Mouse (Mus musculus) heart, postnatal 0 days (tissue): ENCODE data around the gene Myadm. TPM values are rescaled to one million over a fixed set of nuclear protein-coding genes. Genes with fewer than 3 reads are reported as not detected.
A peak's percentile ranks its signal among the peaks of the same experiment; 100 is the strongest.

Experiments
- ATAC-seq: fragments of 200-750 bp; cut with Nextera tagmentation; 2 replicates; pipeline ENCODE4 v1.8.0; 2017; ENCODE audit warnings: low read depth, moderate number of reproducible peaks, moderate library complexity; ENCODE audit not compliant: insufficient read depth
- DNase-seq: peaks from one replicate; pipeline ENCODE4 v3.0.0-alpha.2; 2016; ENCODE audit warnings: low spot score
- H3K27ac ChIP-seq: fragments of 300-500 bp; sonication (generic); 2 replicates; pipeline ENCODE4 v1.5.1; 2014; ENCODE audit warnings: low read depth, mild to moderate bottlenecking
- H3K27me3 ChIP-seq: fragments of 300-500 bp; sonication (generic); 2 replicates; pipeline ENCODE4 v1.6.1; 2014; ENCODE audit warnings: low read length, mixed read lengths; ENCODE audit not compliant: control insufficient read depth, insufficient read depth
- H3K36me3 ChIP-seq: fragments of 300-500 bp; sonication (generic); replicated peaks from 2 replicates; pipeline ENCODE4 v1.6.1; 2014; ENCODE audit warnings: low read length, mixed read lengths; ENCODE audit not compliant: control insufficient read depth, insufficient read depth
- H3K4me1 ChIP-seq: fragments of 300-500 bp; sonication (generic); 2 replicates; pipeline ENCODE4 v1.6.1; 2014; ENCODE audit warnings: antibody characterized with exemption; ENCODE audit not compliant: control insufficient read depth, insufficient read depth
- H3K4me2 ChIP-seq: fragments of 300-500 bp; sonication (generic); 2 replicates; pipeline ENCODE4 v1.6.1; 2014; ENCODE audit warnings: low read depth, mild to moderate bottlenecking, low read length, moderate library complexity
- H3K4me3 ChIP-seq: fragments of 300-500 bp; sonication (generic); 2 replicates; pipeline ENCODE4 v1.5.1; 2014; ENCODE audit warnings: low read depth, low read length
- H3K9ac ChIP-seq: fragments of 300-500 bp; sonication (generic); replicated peaks from 2 replicates; pipeline ENCODE4 v1.6.1; 2014; ENCODE audit warnings: low read depth, low read length, mixed read lengths
- H3K9me3 ChIP-seq: fragments of 300-500 bp; sonication (generic); replicated peaks from 2 replicates; pipeline ENCODE4 v1.6.1; 2016; ENCODE audit warnings: low read length; ENCODE audit not compliant: control insufficient read depth
- CTCF ChIP-seq: IDR thresholded peaks from 2 replicates; pipeline ENCODE4 v1.5.1; 2016; ENCODE audit warnings: antibody characterized with exemption, control low read depth, low read depth
- EP300 ChIP-seq: IDR thresholded peaks from 2 replicates; pipeline ENCODE4 v1.6.1; 2016; ENCODE audit warnings: antibody characterized with exemption, low read depth
- WGBS: fragments of 180-500 bp; shearing (Covaris S2); extraction: QIAGEN DNeasy Blood & Tissue Kit; methylation state at CpG from one replicate; pipeline ENCODE4 v1.1.7; 2014; 5-methylcytosine and 5-hydroxymethylcytosine counted together
- polyA plus RNA-seq: library from polyadenylated mRNA; unstranded; fragments of >200 nt; fragmentation: Nextera tagmentation; extraction: Ambion mirVana; gene quantifications from 2 replicates; pipeline ENCODE4 v1.2.1, GENCODE M21; 2015
- total RNA-seq: library from RNA; depleted of rRNA; stranded (reverse); fragments of >200 nt; gene quantifications from 2 replicates; pipeline ENCODE4 v1.2.3, GENCODE M21; 2014; ENCODE audit warnings: low replicate concordance

Gene Myadm
- total and polyA plus RNA-seq, 2 experiments from 2014 or later, result 123 to 223 TPM

DNA sequence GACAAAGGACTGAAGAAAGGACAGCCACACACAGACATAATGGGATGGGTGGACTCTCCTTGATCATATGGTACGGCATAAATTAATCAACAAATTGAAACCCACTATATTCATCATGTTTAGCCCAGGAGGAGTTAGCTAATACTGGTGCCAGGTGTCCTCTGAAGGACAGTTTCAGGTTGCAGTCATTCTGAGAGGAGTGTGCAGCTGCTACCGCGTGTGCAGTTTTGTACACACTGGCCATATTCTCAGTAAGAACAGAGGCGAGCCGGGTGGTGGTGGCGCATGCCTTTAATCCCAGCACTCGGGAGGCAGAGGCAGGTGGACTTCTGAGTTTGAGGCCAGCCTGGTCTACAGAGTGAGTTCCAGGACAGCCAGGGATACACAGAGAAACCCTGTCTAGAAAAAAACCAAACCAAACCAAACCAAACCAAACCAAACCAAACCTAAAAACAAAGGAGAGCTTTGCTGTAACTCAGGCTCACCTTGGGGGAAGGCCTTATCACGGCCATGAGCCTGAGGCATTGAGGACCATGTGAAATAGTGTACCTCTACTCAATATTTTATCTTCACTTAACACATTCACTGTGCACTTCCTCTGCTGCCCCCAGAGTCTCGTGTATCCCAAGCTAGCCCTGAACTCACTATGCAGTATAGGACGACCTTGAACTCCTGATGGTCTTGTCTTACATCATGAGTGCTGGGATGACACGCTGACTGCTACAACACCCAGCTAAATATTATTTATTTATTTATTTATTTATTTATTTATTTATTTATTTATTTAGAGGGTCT, 5.6 kb upstream of the Myadm start:
- Histone ChIP-seq H3K9ac (no peak overlapping the region), H3K4me1 (peaks cover 8% of the 10 kb centered on the region), H3K27ac (no peak overlapping the region), H3K4me3 (no peak overlapping the region), H3K36me3 (no peaks in the 10 kb centered on the region), H3K9me3 (no peaks in the 10 kb centered on the region), H3K27me3 (no peaks in the 10 kb centered on the region), H3K4me2 (no peak overlapping the region)
- TF ChIP-seq EP300 (no peak), CTCF (no peak)
- ATAC-seq (no peak), DNase-seq (no peak)
- WGBS, result 81% methylated on average over 11 of the region's 11 CpGs

- Histone ChIP-seq H3K4me2 (no peak overlapping the region), H3K4me1 (peaks cover 8% of the 10 kb centered on the region), H3K4me3 (no peak overlapping the region), H3K36me3 (no peaks in the 10 kb centered on the region), H3K9me3 (no peaks in the 10 kb centered on the region), H3K27ac (no peak overlapping the region), H3K9ac (no peak overlapping the region), H3K27me3 (no peaks in the 10 kb centered on the region)
- TF ChIP-seq CTCF (no peak), EP300 (no peak)
- 78% methylated on average over 10 of the region's 10 CpGs for WGBS
- DNase-seq (no peak), ATAC-seq (no peak)
These were observed 4.3 kb upstream of the Myadm start for GRCm38 (mm10) chr7:3284604-3285003.

- ATAC-seq (no peak), DNase-seq (no peak)
- Histone ChIP-seq H3K27me3 (no peaks in the 10 kb centered on the region), H3K36me3 (no peaks in the 10 kb centered on the region), H3K9ac (no peak overlapping the region), H3K4me3 (no peak overlapping the region), H3K9me3 (no peaks in the 10 kb centered on the region), H3K4me1 (no peaks in the 10 kb centered on the region), H3K27ac (no peak overlapping the region), H3K4me2 (no peak overlapping the region)
- 91% methylated on average over 5 of the region's 5 CpGs for WGBS
- TF ChIP-seq CTCF, result no peak
- no peak for TF ChIP-seq EP300
These were observed 2.8 kb upstream of the Myadm start for GRCm38 (mm10) chr7:3286036-3286435.

DNA sequence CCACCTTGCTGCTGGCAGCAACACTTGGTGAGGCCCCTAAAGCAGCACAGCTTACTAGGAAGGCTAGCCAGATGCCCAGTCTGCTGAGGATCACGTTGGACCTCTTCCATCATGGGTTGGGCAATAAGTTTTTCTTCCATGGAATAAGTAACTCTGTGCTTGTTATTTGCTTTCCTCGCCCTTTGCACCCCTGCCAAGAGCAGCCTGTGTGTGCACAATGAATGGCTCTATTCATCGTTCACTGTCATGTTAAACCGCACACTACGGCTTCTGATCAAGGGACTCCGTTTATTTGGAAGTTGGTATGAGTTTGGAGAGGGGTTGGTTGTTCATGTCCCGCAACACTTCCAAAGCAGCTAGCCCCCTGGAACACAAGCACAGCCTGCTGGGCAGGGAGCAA, 1.7 kb upstream of the Myadm start:
- no peak for TF ChIP-seq EP300
- TF ChIP-seq CTCF, result no peak
- Histone ChIP-seq H3K4me1 (no peaks in the 10 kb centered on the region; the same call in 1 of the 2 replicates), H3K4me3 (no peak overlapping the region), H3K4me2 (no peak overlapping the region), H3K9me3 (no peaks in the 10 kb centered on the region), H3K9ac (no peak overlapping the region), H3K36me3 (no peaks in the 10 kb centered on the region), H3K27ac (no peak overlapping the region), H3K27me3 (no peaks in the 10 kb centered on the region)
- 78% methylated on average over 7 of the region's 7 CpGs for WGBS
- DNase-seq (no peak), ATAC-seq (no peak)

- DNase-seq (peak; percentile 97), ATAC-seq (peak; percentile 87)
- Histone ChIP-seq H3K27me3 (no peaks in the 10 kb centered on the region), H3K4me1 (peaks cover 18% of the 10 kb centered on the region), H3K9ac (peak overlapping the region; percentile 77), H3K9me3 (no peaks in the 10 kb centered on the region), H3K4me2 (peak overlapping the region; percentile 68), H3K4me3 (peak overlapping the region; percentile 64), H3K27ac (peak overlapping the region; percentile 93), H3K36me3 (peaks cover 19% of the 10 kb centered on the region)
- WGBS, result under 1% methylated on average over 18 of the region's 18 CpGs
- TF ChIP-seq CTCF (peak; percentile 12; the same call in 1 of the 2 replicates), EP300 (no peak)
These were observed 1.6 kb downstream of the Myadm start for GRCm38 (mm10) chr7:3290257-3291033.
